Mouse (Mus musculus) CH12.LX (cell line): ENCODE results near the gene Pmpca.

Source experiments
- CHD2 ChIP-seq: IDR thresholded peaks from 2 replicates; pipeline ENCODE4 v1.6.1; 2011; ENCODE audit warnings: low read length, improper control_type of control experiment
- CTCF ChIP-seq, 2 experiments: IDR thresholded peaks in 1 of 2; conservative IDR thresholded peaks in 1 of 2; 2 replicates each; pipeline ENCODE4 v1.5.1; 2011 to 2012; ENCODE audit warnings: low read depth in 2 of 2, low read length in 2 of 2, improper control_type of control experiment in 1 of 2, inconsistent platforms in 1 of 2, mild to moderate bottlenecking in 1 of 2, moderate library complexity in 1 of 2
- MAX ChIP-seq: IDR thresholded peaks from 2 replicates; pipeline ENCODE4 v1.6.1; 2011; ENCODE audit warnings: low read length, improper control_type of control experiment
- NELFE ChIP-seq: IDR thresholded peaks from 2 replicates; pipeline ENCODE4 v1.6.1; 2011; ENCODE audit warnings: low read depth, low read length, improper control_type of control experiment
- NRF1 ChIP-seq: IDR thresholded peaks from 2 replicates; pipeline ENCODE4 v1.6.1; 2014; ENCODE audit warnings: low read depth, mild to moderate bottlenecking, inconsistent platforms, low read length, improper control_type of control experiment, moderate library complexity
- POLR2A ChIP-seq: IDR thresholded peaks from 2 replicates; pipeline ENCODE4 v1.6.1; 2011; ENCODE audit warnings: low read depth, mild to moderate bottlenecking, improper control_type of control experiment, low read length
- SMC3 ChIP-seq: IDR thresholded peaks from 2 replicates; pipeline ENCODE4 v1.6.1; 2011; ENCODE audit warnings: low read depth, low read length, improper control_type of control experiment
- UBTF ChIP-seq: IDR thresholded peaks from 2 replicates; pipeline ENCODE4 v1.6.1; 2012; ENCODE audit warnings: low read depth, mild to moderate bottlenecking, inconsistent platforms, low read length, improper control_type of control experiment, moderate library complexity
- USF1 ChIP-seq: IDR thresholded peaks from 2 replicates; pipeline ENCODE4 v1.6.1; 2014; ENCODE audit warnings: low read depth, mild to moderate bottlenecking, inconsistent platforms, low read length, improper control_type of control experiment
- ZKSCAN1 ChIP-seq: IDR thresholded peaks from 2 replicates; pipeline ENCODE4 v1.6.1; 2012; ENCODE audit warnings: low read depth, inconsistent platforms, low read length, improper control_type of control experiment, borderline replicate concordance
- ZMIZ1 ChIP-seq: IDR thresholded peaks from 2 replicates; pipeline ENCODE4 v1.6.1; 2012; ENCODE audit warnings: low read depth, mild to moderate bottlenecking, inconsistent platforms, low read length, improper control_type of control experiment

DNA sequence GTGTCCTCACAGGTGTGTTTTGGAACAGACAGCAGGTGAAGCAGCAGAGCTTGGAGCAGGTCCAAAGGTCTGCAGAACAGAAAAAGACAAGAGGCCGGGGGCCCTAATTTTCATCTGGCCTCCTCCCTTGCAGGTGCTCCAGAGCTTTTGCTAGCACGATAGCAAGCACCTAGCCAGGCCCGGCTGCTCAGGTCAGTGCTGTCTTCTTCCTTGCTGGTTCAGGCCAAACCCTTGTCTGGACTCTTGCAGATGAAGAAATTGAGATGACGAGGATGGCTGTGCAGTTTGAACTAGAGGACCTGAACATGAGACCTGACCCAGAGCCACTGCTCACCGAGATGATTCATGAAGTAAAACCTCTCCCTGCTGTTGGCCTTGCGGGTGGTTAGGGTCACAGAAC, 2.5 kb downstream of the Pmpca start:
- TF ChIP-seq POLR2A (no peak), UBTF (no peak), NELFE (no peak), CTCF (conservative IDR thresholded peaks at IDR 0.05 in 1 of 2, IDR thresholded peaks at IDR 0.05 in 1 of 2; ENCODE audit: low read depth in 2 of 2, low read length in 2 of 2) (no peak), ZKSCAN1 (no peak), CHD2 (no peak), MAX (no peak), USF1 (no peak), ZMIZ1 (no peak), NRF1 (no peak), SMC3 (no peak)
